Mouse (Mus musculus): ENCODE measurements at regions not wholly inside any gene's neighbourhood (a gene's known extent, or its start where the extent isn't known, plus 50 kb on each side); places are given as distances from the start of the nearest gene placed in this dataset.

- no peak for DNase-seq (ENCODE audit: low spot score in 2 of 2)
- intact Hi-C loops (cut with DNase I) = no loop called here
Observed at GRCm38 (mm10) chr14:99509696-99510536, 211.4 kb downstream of the Klf5 start.

- intact Hi-C loops (cut with DNase I) = no loop called here
- no peak for DNase-seq (ENCODE audit: low spot score in 2 of 2)
Observed at GRCm38 (mm10) chr14:99515474-99515873, 217.0 kb downstream of the Klf5 start.

- no peak for DNase-seq (ENCODE audit: low spot score in 2 of 2)
- intact Hi-C loops (cut with DNase I) = no loop called here
Observed at GRCm38 (mm10) chr14:99516703-99517102, 218.2 kb downstream of the Klf5 start.

DNA sequence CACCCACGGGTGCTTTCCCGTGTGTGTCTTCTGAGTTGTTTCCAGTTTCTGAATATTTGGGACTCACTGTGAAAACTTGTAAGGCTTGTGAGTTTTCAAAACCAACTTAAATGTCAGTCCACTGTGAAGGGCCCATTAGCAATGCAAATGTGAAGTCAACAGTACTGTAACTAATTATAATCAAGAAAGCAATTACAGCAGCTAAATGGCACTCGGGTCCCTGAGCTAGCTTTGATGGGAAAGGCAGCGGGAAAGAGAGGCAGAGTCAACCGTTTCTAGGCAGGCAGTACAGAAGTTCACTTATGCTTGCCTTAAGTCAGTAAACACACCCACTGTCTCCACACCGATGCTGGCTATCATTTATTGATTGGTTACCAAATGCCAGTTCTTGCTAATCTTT, 221.9 kb downstream of the Klf5 start:
- DNase-seq (ENCODE audit: low spot score in 2 of 2) = no peak
- intact Hi-C loops (cut with DNase I) = no loop called here

DNA sequence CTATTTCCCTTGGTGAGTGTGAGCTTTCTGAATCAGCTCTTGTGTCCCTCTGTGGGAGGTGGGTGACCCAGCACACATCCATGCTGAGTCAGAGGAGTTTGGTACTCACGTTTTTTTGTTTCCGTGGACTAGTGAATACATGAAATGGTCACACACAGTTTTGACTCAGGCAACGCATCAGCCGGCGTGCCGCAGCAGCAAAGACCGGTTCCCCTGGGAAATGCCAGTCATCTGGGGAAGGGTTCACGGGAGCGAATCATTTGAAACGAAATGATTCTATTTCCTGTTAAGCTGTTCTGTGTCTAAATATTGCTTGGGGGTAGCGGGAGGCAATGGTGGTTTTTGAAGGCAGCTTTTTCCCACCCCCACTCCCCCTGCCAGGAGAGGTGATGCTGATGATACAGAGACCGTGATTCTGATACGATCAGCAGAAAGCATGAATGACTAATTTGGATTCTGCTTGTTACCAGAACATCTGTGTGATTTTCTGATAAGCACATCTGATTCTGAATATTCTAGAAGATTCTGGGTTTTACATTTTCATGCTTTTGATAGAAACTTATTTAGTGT, 223.5 kb downstream of the Klf5 start:
- peak in 1 of 2 experiments; percentile 7 for DNase-seq (ENCODE audit: low spot score in 2 of 2)
- intact Hi-C loops (cut with DNase I) = no loop called here

DNA sequence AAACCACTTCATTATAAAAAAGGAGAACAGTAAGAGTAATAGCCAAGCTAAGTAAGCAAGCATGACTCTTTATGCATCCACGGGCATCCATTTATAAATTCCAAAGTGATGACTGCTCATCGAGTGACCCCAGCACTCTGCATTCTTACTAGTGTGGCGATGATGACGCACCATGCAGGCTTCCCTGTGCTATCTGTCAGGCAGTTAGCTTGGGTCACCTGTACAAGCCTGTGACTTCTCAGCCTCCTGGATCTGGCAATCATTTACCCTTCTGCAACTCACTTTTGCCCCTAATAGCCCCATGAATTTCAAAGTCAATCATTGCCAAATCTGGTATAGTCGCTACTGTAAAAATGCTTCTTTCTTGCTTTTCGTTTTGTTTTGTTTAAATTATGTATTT, 237.3 kb downstream of the Klf5 start:
- intact Hi-C loops (cut with DNase I) = no loop called here
- no peak for DNase-seq (ENCODE audit: low spot score in 2 of 2)

GRCm38 (mm10) chr14:99537286-99537685, 238.8 kb downstream of the Klf5 start:
- no peak for DNase-seq (ENCODE audit: low spot score in 2 of 2)
- intact Hi-C loops (cut with DNase I) = no loop called here

DNA sequence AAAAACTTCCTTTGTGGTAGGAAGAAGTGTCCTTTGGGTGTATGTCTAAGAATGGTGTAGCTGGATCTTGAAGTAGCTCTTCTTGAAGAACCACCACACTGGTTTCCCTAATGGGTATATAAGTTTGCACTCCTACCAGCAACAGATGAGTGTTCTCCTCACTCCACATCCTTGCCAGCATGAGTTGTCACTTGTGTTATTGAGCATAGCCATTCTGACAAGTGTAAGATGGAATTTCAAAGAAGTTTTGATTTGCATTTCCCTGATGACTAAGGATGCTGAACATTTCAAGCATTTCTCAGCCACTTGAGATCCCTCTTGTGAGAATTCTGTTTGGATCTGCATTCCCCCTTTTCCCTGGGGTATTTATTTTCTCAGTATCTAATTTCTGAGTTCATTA, 243.2 kb downstream of the Klf5 start:
- DNase-seq (ENCODE audit: low spot score in 2 of 2) = no peak
- intact Hi-C loops (cut with DNase I) = no loop called here

GRCm38 (mm10) chr14:99547931-99548330, 249.4 kb downstream of the Klf5 start:
- no peak for DNase-seq (ENCODE audit: low spot score in 2 of 2)
- intact Hi-C loops (cut with DNase I) = no loop called here

GRCm38 (mm10) chr14:99548363-99549248, 250.1 kb downstream of the Klf5 start:
- intact Hi-C loops (cut with DNase I) = no loop called here
- no peak for DNase-seq (ENCODE audit: low spot score in 2 of 2)

DNA sequence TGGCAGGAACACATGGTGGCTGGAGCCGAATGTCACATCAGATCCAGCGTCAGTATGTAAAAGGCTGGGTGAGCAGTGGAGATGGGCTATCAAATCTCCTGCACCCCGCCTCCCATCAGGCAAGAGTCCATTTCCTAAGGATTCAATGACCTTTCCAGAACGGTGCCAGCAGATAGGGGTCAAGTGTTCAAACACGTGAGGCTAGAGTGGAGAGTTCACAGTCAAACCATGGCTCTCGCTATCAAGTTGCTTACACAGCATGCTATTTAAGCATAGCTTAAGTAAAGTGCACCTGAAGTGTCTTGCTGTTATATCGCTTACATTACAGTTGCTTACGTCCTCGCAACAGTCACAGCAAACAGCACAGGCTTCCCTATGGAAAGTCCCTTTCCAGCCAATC, 265.5 kb downstream of the Klf5 start:
- DNase-seq (ENCODE audit: low spot score in 2 of 2) = no peak
- intact Hi-C loops (cut with DNase I) = no loop called here

- no peak for DNase-seq (ENCODE audit: low spot score in 2 of 2)
- intact Hi-C loops (cut with DNase I) = no loop called here
Observed at GRCm38 (mm10) chr14:99574146-99574545, 275.7 kb downstream of the Klf5 start.

- intact Hi-C loops (cut with DNase I) = no loop called here
- no peak for DNase-seq (ENCODE audit: low spot score in 2 of 2)
Observed at GRCm38 (mm10) chr14:99578665-99579064, 280.2 kb downstream of the Klf5 start.

- no peak for DNase-seq (ENCODE audit: low spot score in 2 of 2)
- intact Hi-C loops (cut with DNase I) = no loop called here
Observed at GRCm38 (mm10) chr14:99579271-99579759, 280.8 kb downstream of the Klf5 start.

- no peak for DNase-seq (ENCODE audit: low spot score in 2 of 2)
- intact Hi-C loops (cut with DNase I) = no loop called here
Observed at GRCm38 (mm10) chr14:99579765-99580266, 281.3 kb downstream of the Klf5 start.

- intact Hi-C loops (cut with DNase I) = no loop called here
- DNase-seq (ENCODE audit: low spot score in 2 of 2) = no peak
Observed at GRCm38 (mm10) chr14:99584144-99584543, 285.7 kb downstream of the Klf5 start.

- intact Hi-C loops (cut with DNase I) = no loop called here
- no peak for DNase-seq (ENCODE audit: low spot score in 2 of 2)
Observed at GRCm38 (mm10) chr14:99586029-99586428, 287.5 kb downstream of the Klf5 start.

GRCm38 (mm10) chr14:99590854-99591470, 292.5 kb downstream of the Klf5 start:
- intact Hi-C loops (cut with DNase I) = no loop called here
- DNase-seq (ENCODE audit: low spot score in 2 of 2) = no peak

DNA sequence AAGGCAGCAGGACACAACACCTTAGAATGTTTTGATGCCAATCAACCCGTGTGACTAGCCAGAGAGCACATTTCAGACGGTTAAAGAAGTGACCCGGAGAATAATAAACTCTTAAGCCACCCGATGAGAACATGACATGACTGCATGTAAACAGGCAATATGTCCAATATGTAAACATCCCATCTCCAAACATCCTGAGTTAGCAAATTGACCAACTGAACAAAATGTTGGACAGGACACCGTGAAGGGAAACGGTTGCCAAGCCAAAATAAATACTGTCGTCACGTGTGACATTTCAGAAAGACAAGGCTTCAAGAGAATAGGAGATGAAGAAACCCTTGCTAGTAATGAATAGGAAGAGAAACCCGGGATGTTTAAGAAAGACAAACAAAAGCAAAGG, 294.4 kb downstream of the Klf5 start:
- intact Hi-C loops (cut with DNase I) = no loop called here
- no peak for DNase-seq (ENCODE audit: low spot score in 2 of 2)

GRCm38 (mm10) chr14:99593864-99594263, 295.4 kb downstream of the Klf5 start:
- intact Hi-C loops (cut with DNase I) = no loop called here
- DNase-seq (ENCODE audit: low spot score in 2 of 2) = no peak

All from left cerebral cortex, postnatal 36 days (tissue).